Mouse (Mus musculus): ENCODE results near the gene Zswim8.

GRCm38 (mm10) chr14:20746935-20747334 lies 39.6 kb downstream of the Zswim8 start:
- TF ChIP-seq MYB (IDR thresholded peaks at IDR 0.05; ENCODE audit: low read depth, low read length) (no peak), BHLHE40 (IDR thresholded peaks at IDR 0.05; ENCODE audit: borderline replicate concordance, low read depth, low read length) (no peak), EP300 (IDR thresholded peaks at IDR 0.05; ENCODE audit: low read depth in 1 of 2, low read length in 2 of 2) (no peak), TAL1 (IDR thresholded peaks at IDR 0.05; ENCODE audit: low read length) (no peak), MYC (IDR thresholded peaks at IDR 0.05; ENCODE audit: low read depth, low read length) (no peak), CTCF (IDR thresholded peaks at IDR 0.05 in 2 of 3, conservative IDR thresholded peaks at IDR 0.05 in 1 of 3; ENCODE audit: control insufficient read depth in 1 of 3, insufficient read depth in 1 of 3, low read depth in 2 of 3, low read length in 3 of 3, poor library complexity in 1 of 3, severe bottlenecking in 1 of 3) (peak in 1 of 3 experiments; percentile 37; a peak in 2 of 6 replicates), ETS1 (IDR thresholded peaks at IDR 0.05; ENCODE audit: low read depth, low read length) (no peak)

Measured in MEL (cell line).